Mouse (Mus musculus): ENCODE data around the gene Rgs2.

DNA sequence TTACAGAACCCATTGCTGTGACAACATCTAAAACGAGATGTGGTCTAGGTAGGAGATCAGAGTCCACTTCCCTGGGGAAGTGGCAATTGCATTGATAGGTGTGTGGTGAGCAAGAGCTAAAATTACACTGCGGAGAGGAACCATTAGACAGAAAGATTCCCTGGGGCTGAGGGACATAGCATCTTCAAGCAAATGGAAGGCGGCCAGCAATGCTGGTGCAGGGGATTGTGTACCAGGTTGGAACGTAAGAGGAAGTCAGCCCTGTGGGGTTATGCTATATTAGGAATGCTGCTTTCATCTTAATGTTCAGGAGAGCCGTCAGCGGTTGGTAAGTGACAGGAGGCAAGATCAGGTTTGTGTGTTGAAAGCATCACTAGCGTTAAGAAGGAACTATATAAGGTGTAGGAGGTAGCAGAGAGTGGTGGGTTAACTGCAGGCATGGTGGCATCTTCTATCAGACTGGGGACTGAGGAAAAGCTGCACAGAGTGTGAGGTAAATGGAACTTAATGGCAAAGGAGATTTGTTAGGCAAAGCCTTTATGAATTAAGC lies 4.5 kb downstream of the Rgs2 start:
- no peak for TF ChIP-seq CTCF (conservative IDR thresholded peaks at IDR 0.05; ENCODE audit: low read length)
- TF ChIP-seq NANOG (IDR thresholded peaks at IDR 0.05; ENCODE audit: borderline replicate concordance, low read length) = no peak
- TF ChIP-seq POU5F1 (IDR thresholded peaks at IDR 0.05; ENCODE audit: borderline replicate concordance, low read length) = no peak
